Mouse (Mus musculus): Measurements from ENCODE around the gene Klhl22.

Gene Klhl22

DNA sequence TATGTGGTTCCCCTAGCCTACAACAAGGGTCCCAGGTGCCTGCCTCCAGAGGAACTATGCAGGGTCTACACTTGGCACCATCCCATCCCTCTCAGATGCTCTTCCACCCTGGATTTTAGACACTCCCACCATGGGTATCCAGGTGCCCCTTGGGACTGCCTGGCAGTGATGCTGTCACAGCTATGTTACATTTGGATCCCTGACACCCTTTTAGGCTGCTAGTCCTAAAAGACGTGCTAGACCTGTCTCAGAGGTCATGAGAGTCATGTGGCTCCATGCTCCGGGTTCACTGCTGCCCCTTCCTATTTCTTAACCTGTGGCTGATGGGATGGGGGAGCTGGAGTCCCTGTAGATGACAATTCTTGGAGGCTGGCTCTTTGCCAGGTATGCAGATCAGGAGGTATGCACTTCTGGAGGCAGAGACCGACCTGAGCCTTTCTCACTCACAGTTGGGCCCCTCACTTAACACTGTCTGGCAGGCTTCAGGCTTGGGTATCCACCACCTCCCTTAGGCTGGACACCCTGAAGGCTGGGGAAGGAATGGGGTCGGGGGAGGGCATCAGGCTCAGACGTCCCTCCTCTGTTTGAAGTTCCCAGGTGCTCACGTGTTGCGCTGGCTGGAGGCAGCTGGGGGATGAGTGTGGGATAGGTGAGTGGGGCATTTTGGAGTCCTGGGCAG lies 42.5 kb downstream of the Klhl22 start:
- Histone ChIP-seq H3K36me3 (ENCODE audit: control insufficient read depth, insufficient read depth, low read length, poor library complexity, severe bottlenecking) (no peaks in the 10 kb centered on the region), H3K27me3 (ENCODE audit: control insufficient read depth, insufficient read depth, low read length, poor library complexity, severe bottlenecking) (no peaks in the 10 kb centered on the region; the same call in 1 of the 2 replicates)
- no peak for DNase-seq (ENCODE audit: low read depth, low spot score)

GRCm38 (mm10) chr16:17802456-17802838 lies 43.0 kb downstream of the Klhl22 start:
- Histone ChIP-seq H3K27me3 (ENCODE audit: control insufficient read depth, insufficient read depth, low read length, poor library complexity, severe bottlenecking) (no peaks in the 10 kb centered on the region), H3K36me3 (ENCODE audit: control insufficient read depth, insufficient read depth, low read length, poor library complexity, severe bottlenecking) (no peaks in the 10 kb centered on the region)
- no peak for DNase-seq (ENCODE audit: low read depth, low spot score)

GRCm38 (mm10) chr16:17802839-17803674 lies 43.6 kb downstream of the Klhl22 start:
- H3K36me3 ChIP-seq (ENCODE audit: control insufficient read depth, insufficient read depth, low read length, poor library complexity, severe bottlenecking) = no peaks in the 10 kb centered on the region
- DNase-seq (ENCODE audit: low read depth, low spot score) = peak; percentile 53
- H3K27me3 ChIP-seq (ENCODE audit: control insufficient read depth, insufficient read depth, low read length, poor library complexity, severe bottlenecking) = no peaks in the 10 kb centered on the region

DNA sequence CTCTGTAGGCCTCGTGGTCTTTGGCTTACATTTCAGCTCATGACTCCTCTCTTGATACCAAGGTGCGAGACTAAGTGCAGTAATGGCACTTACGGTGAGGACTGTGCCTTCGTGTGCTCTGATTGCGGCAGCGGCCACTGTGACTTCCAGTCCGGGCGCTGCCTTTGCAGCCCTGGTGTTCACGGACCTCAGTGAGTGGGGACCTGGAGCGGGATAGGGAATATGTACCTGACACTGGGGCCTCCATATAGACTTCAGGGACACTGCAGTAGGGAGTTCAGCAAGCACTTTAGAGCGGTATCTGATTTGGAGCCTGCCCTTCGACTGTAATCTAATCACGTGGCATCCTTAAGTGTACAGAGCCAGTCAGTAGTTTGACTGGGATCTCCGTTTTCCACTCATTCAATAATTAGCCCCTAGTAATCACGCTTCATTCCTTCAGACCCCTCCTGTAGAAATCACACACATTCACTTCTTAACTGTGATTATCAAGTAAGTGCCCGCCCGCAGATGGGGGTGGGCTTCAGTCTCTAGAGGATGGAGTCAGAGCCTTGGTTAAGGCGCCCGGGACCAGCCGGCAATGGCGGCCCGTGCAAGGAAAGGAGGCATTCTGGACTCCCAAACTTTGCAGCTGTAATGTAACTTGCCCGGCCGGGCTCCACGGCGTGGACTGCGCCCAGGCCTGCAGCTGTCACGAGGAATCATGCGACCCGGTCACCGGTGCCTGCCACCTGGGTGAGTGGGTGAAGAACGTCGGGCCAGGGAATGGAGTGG lies 44.4 kb downstream of the Klhl22 start:
- DNase-seq (ENCODE audit: low read depth, low spot score) = no peak
- no peaks in the 10 kb centered on the region for H3K36me3 ChIP-seq (ENCODE audit: control insufficient read depth, insufficient read depth, low read length, poor library complexity, severe bottlenecking)
- no peaks in the 10 kb centered on the region for H3K27me3 ChIP-seq (ENCODE audit: control insufficient read depth, insufficient read depth, low read length, poor library complexity, severe bottlenecking)

DNA sequence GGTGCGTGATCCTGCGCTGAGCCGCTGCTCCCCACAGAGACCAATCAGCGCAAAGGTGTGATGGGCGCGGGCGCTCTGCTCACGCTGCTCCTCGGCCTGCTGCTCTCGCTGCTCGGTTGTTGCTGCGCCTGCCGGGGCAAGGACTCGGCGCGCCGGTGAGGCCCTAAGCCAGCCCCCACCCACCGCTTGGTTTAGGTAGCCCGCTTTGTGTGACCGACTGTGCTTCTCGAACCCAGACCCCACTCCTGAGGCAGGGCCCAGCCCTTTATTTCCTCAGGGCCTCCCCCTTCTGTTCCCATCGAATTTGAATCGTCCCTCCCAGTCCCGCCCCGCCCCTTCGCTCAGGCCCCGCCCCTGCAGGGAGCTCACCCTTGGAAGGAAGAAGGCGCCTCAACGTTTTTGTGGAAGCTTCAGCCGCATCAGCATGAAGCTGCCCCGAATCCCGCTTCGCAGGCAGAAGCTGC lies 45.1 kb downstream of the Klhl22 start:
- H3K27me3 ChIP-seq (ENCODE audit: control insufficient read depth, insufficient read depth, low read length, poor library complexity, severe bottlenecking) = no peaks in the 10 kb centered on the region
- H3K36me3 ChIP-seq (ENCODE audit: control insufficient read depth, insufficient read depth, low read length, poor library complexity, severe bottlenecking) = no peaks in the 10 kb centered on the region
- DNase-seq (ENCODE audit: low read depth, low spot score) = peak; percentile 47

GRCm38 (mm10) chr16:17804982-17805381 lies 45.6 kb downstream of the Klhl22 start:
- H3K36me3 ChIP-seq (ENCODE audit: control insufficient read depth, insufficient read depth, low read length, poor library complexity, severe bottlenecking) = no peaks in the 10 kb centered on the region
- DNase-seq (ENCODE audit: low read depth, low spot score) = no peak
- no peaks in the 10 kb centered on the region for H3K27me3 ChIP-seq (ENCODE audit: control insufficient read depth, insufficient read depth, low read length, poor library complexity, severe bottlenecking)

GRCm38 (mm10) chr16:17806581-17807191 lies 47.3 kb downstream of the Klhl22 start:
- peak; percentile 31 for DNase-seq (ENCODE audit: low read depth, low spot score)
- Histone ChIP-seq H3K27me3 (ENCODE audit: control insufficient read depth, insufficient read depth, low read length, poor library complexity, severe bottlenecking) (no peaks in the 10 kb centered on the region), H3K36me3 (ENCODE audit: control insufficient read depth, insufficient read depth, low read length, poor library complexity, severe bottlenecking) (no peaks in the 10 kb centered on the region)

DNA sequence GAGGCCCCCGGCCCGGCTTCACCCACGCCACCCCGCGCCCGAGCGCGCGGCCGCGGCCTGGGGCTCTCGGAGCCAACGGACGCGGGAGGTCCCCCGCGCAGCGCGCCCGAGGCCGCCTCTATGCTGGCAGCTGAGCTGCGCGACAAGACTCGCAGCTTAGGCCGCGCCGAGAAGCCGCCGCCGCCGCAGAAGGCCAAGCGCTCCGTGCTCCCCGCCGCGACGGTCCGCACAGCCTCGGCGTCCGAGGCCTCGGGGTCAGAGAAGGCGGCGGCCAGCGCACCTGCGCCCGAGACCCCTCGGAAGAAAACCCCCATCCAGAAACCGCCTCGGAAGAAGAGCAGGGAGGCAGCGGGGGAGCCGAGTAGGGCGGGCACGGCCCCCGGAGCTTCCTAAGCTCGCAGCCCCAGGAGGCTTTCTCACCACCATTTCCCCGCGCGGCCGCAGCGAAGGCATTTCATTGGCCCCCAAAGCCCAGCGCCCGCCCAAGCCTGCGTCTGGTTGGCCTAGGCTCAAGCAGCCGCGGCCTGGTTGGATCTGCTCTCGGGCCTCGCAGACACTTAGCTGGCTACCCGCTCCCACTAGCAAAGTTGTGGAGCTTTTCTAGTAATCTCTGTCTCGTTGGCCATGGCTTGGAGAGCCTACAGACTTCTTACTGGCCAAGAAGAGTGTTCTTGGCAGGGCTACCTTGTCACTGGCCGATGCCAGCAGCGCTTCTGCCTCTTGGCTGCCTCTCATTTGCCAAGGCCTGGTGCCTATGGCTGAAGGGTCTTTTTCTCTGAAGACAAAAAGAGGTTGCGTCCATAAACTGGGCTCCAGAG lies 48.0 kb downstream of the Klhl22 start:
- DNase-seq (ENCODE audit: low read depth, low spot score) = peak; percentile 89
- Histone ChIP-seq H3K27me3 (ENCODE audit: control insufficient read depth, insufficient read depth, low read length, poor library complexity, severe bottlenecking) (no peaks in the 10 kb centered on the region), H3K36me3 (ENCODE audit: control insufficient read depth, insufficient read depth, low read length, poor library complexity, severe bottlenecking) (no peaks in the 10 kb centered on the region)

DNA sequence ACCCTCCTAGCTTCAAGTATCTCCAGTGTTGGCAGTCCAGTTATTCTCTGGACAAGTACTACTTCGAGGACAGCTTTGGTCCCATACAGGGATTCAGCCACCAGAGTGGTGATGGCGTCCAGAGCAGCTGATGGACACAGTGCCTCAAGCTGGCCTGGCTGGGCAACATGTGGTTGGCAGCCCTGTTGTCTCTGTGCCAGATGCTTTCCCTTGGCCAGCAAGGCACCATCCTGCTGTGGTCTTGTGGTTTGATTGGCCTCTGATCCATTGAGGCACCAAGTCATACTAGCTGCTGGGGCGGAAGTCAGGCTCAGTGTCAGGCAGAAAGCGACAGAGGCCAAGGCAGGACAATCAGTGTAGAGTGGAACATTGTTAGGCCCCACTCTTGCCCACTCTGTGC lies 49.7 kb downstream of the Klhl22 start:
- no peak for DNase-seq (ENCODE audit: low read depth, low spot score)
- no peaks in the 10 kb centered on the region for H3K27me3 ChIP-seq (ENCODE audit: control insufficient read depth, insufficient read depth, low read length, poor library complexity, severe bottlenecking)
- no peaks in the 10 kb centered on the region for H3K36me3 ChIP-seq (ENCODE audit: control insufficient read depth, insufficient read depth, low read length, poor library complexity, severe bottlenecking)

GRCm38 (mm10) chr16:17809711-17810110 lies 50.3 kb downstream of the Klhl22 start:
- no peak for DNase-seq (ENCODE audit: low read depth, low spot score)
- Histone ChIP-seq H3K27me3 (ENCODE audit: control insufficient read depth, insufficient read depth, low read length, poor library complexity, severe bottlenecking) (no peaks in the 10 kb centered on the region), H3K36me3 (ENCODE audit: control insufficient read depth, insufficient read depth, low read length, poor library complexity, severe bottlenecking) (no peaks in the 10 kb centered on the region)

GRCm38 (mm10) chr16:17812120-17812519 lies 52.7 kb downstream of the Klhl22 start:
- peak; percentile 68 for DNase-seq (ENCODE audit: low read depth, low spot score)
- no peaks in the 10 kb centered on the region for H3K36me3 ChIP-seq (ENCODE audit: control insufficient read depth, insufficient read depth, low read length, poor library complexity, severe bottlenecking)
- no peaks in the 10 kb centered on the region for H3K27me3 ChIP-seq (ENCODE audit: control insufficient read depth, insufficient read depth, low read length, poor library complexity, severe bottlenecking)

- DNase-seq (ENCODE audit: low read depth, low spot score) = no peak
- Histone ChIP-seq H3K27me3 (ENCODE audit: control insufficient read depth, insufficient read depth, low read length, poor library complexity, severe bottlenecking) (no peaks in the 10 kb centered on the region), H3K36me3 (ENCODE audit: control insufficient read depth, insufficient read depth, low read length, poor library complexity, severe bottlenecking) (no peaks in the 10 kb centered on the region)
These were observed 53.8 kb downstream of the Klhl22 start for GRCm38 (mm10) chr16:17813173-17813572.

GRCm38 (mm10) chr16:17815411-17816402 lies 56.3 kb downstream of the Klhl22 start:
- DNase-seq (ENCODE audit: low read depth, low spot score) = peak; percentile 89
- H3K36me3 ChIP-seq (ENCODE audit: control insufficient read depth, insufficient read depth, low read length, poor library complexity, severe bottlenecking) = no peaks in the 10 kb centered on the region
- no peaks in the 10 kb centered on the region for H3K27me3 ChIP-seq (ENCODE audit: control insufficient read depth, insufficient read depth, low read length, poor library complexity, severe bottlenecking)
